Comparison of ENCODE assay signal across 15 mouse cellular contexts in the genomic region with DNA sequence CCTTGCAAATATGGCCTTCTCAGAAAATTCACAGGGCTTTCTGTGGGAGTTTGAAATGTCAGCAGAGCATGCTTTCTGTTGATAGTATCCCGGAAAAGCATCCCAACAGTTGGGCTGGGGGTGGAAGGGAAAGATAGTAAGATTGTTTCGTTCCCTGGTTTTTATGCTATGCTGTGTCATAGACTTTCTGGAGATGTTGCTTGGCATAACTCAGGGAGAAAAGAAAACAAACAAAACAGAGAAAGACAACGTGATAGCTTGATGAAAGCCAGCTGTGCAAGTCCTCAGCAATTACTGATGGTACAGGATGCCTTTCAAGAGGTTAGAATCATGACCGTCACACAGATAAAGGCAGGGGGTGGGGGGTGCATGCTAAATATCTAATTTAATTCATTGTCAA.
DNase-seq lines count a peak whose midpoint lies in the region; TF ChIP-seq lines count a peak whose summit lies in the region.
"Had no signal": no experiment of that assay in that cellular context is flagged by ENCODE, and none has a peak within 500 bp of the region (broad histone marks: within the 10 kb centered on the region; RNA-seq: fewer than 3 reads in every experiment).

No protein-coding gene starts in this region.

- intact Hi-C loops in left cerebral cortex, postnatal 36 days (cut with DNase I) = no loop called here

- no peak overlapping the region for H3K4me3 ChIP-seq in kidney, adult 2 months (ENCODE audit: insufficient read depth, low read depth, low read length)
- no peak overlapping the region for H3K4me3 ChIP-seq in midbrain, embryonic 10.5 days
- H3K4me3 ChIP-seq: forebrain, embryonic 12.5 days; hindbrain, embryonic 15.5 days; neural tube, embryonic 12.5 days had no signal

- TF ChIP-seq CTCF in kidney, adult 2 months (conservative IDR thresholded peaks at IDR 0.05; ENCODE audit: insufficient read depth, insufficient read length, low read depth, low read length) = no peak

- DNase-seq in kidney, postnatal 10 days = peak; percentile 28
- no peak for DNase-seq in kidney, adult 2 months
- DNase-seq in right cerebral cortex, postnatal 25 days = peak; percentile 30
- DNase-seq in right cerebral cortex, postnatal 14 days = no peak
- DNase-seq in left cerebral cortex, postnatal 36 days (ENCODE audit: low spot score in 2 of 2) = peak; percentile 22 to 26
- no peak for DNase-seq in adrenal gland, postnatal 10 days
- no peak for DNase-seq in midbrain, embryonic 10.5 days (ENCODE audit: low spot score)
- DNase-seq: adrenal gland, postnatal 14 days; cerebellum, adult 8-10 months; kidney, adult 11 months; thymus, postnatal 36 days had no signal

- no peaks in the 10 kb centered on the region for H3K27me3 ChIP-seq in kidney, adult 2 months (replicated peaks; ENCODE audit: control insufficient read depth, insufficient read depth, low read length)
- H3K27me3 ChIP-seq in midbrain, embryonic 10.5 days (ENCODE audit: low read depth, poor library complexity, severe bottlenecking) = no peaks in the 10 kb centered on the region
- H3K27me3 ChIP-seq: forebrain, embryonic 12.5 days; hindbrain, embryonic 15.5 days; neural tube, embryonic 12.5 days had no signal

- TF ChIP-seq POLR2A in kidney, adult 2 months (IDR thresholded peaks at IDR 0.05; ENCODE audit: low read depth, low read length) = no peak

- no peak overlapping the region for H3K27ac ChIP-seq in kidney, adult 2 months (ENCODE audit: insufficient read depth, low read depth, low read length)
- H3K27ac ChIP-seq in midbrain, embryonic 10.5 days (replicated peaks) = no peak overlapping the region
- H3K27ac ChIP-seq: forebrain, embryonic 12.5 days; hindbrain, embryonic 15.5 days; liver, embryonic 14.5 days; neural tube, embryonic 12.5 days had no signal

- no peaks in the 10 kb centered on the region for H3K4me1 ChIP-seq in kidney, adult 2 months (ENCODE audit: control insufficient read depth, insufficient read depth, low read length)
- no peaks in the 10 kb centered on the region for H3K4me1 ChIP-seq in midbrain, embryonic 10.5 days
- H3K4me1 ChIP-seq: forebrain, embryonic 12.5 days; hindbrain, embryonic 15.5 days; neural tube, embryonic 12.5 days had no signal

- H3K36me3 ChIP-seq in kidney, adult 2 months (ENCODE audit: control insufficient read depth, insufficient read depth, low read length) = no peaks in the 10 kb centered on the region
- no peaks in the 10 kb centered on the region for H3K36me3 ChIP-seq in midbrain, embryonic 10.5 days
- H3K36me3 ChIP-seq: forebrain, embryonic 12.5 days; hindbrain, embryonic 15.5 days; neural tube, embryonic 12.5 days had no signal

- 62% methylated on average over 4 of the region's 4 CpGs for WGBS in kidney, adult 2 months
- WGBS in midbrain, embryonic 10.5 days = 74% methylated on average over 4 of the region's 4 CpGs

- no peaks in the 10 kb centered on the region for H3K9me3 ChIP-seq in midbrain, embryonic 10.5 days (replicated peaks)
- H3K9me3 ChIP-seq: forebrain, embryonic 12.5 days; hindbrain, embryonic 15.5 days; neural tube, embryonic 12.5 days had no signal

Comparison
In these comparisons a context has a peak if more than half of its experiments do, and no peak if none do; other contexts are left out.
1. DNase-seq: peak in kidney, postnatal 10 days (single experiment), right cerebral cortex, postnatal 25 days (single experiment) and left cerebral cortex, postnatal 36 days (2 of 2); none in kidney, adult 2 months (single experiment), right cerebral cortex, postnatal 14 days (single experiment), adrenal gland, postnatal 10 days (single experiment) and midbrain, embryonic 10.5 days (single experiment).